ENCODE assay signal across 8 mouse cellular contexts in genomic region chr4:124509695-124510094, GRCm38 (mm10).
DNase-seq lines count a peak whose midpoint lies in the region; ATAC-seq and TF ChIP-seq lines count a peak whose summit lies in the region.
"Had no signal": no experiment of that assay in that cellular context is flagged by ENCODE, and none has a peak within 500 bp of the region (broad histone marks: within the 10 kb centered on the region; RNA-seq: fewer than 3 reads in every experiment).

No protein-coding gene starts in this region.

- no peak overlapping the region for H3K4me2 ChIP-seq in kidney, embryonic 14.5 days (replicated peaks; ENCODE audit: low read depth, low read length)
- H3K4me2 ChIP-seq: lung, embryonic 15.5 days had no signal

- H3K27me3 ChIP-seq in kidney, embryonic 14.5 days (ENCODE audit: control insufficient read depth, insufficient read depth, low read length), result peaks cover 20% of the 10 kb centered on the region
- H3K27me3 ChIP-seq in hindbrain, embryonic 10.5 days (ENCODE audit: insufficient read depth, poor library complexity, severe bottlenecking), result peaks cover 31% of the 10 kb centered on the region

- no peak overlapping the region for H3K9ac ChIP-seq in kidney, embryonic 14.5 days (ENCODE audit: low read depth, low read length)
- H3K9ac ChIP-seq: lung, embryonic 15.5 days had no signal

- H3K27ac ChIP-seq in kidney, embryonic 14.5 days (ENCODE audit: low read depth, low read length), result no peak overlapping the region
- no peak overlapping the region for H3K27ac ChIP-seq in hindbrain, embryonic 10.5 days
- H3K27ac ChIP-seq: lung, embryonic 15.5 days had no signal

- DNase-seq in kidney, postnatal 25 days, result peak; percentile 48 to 50
- peak; percentile 71 for DNase-seq in adrenal gland, postnatal 10 days
- DNase-seq in brain, embryonic 14.5 days (ENCODE audit: low read depth), result peak; percentile 64
- peak; percentile 36 for DNase-seq in layer of hippocampus, adult 9-10 months (ENCODE audit: low spot score)
- DNase-seq in MN1 (ENCODE audit: low spot score), result no peak
- no peak for DNase-seq in hindbrain, embryonic 10.5 days (ENCODE audit: low spot score)

- no peak for TF ChIP-seq POLR2A in brain, embryonic 14.5 days (IDR thresholded peaks at IDR 0.05; ENCODE audit: borderline replicate concordance, extremely low read depth, insufficient read depth, insufficient read length, poor library complexity, severe bottlenecking)

- ATAC-seq in kidney, embryonic 14.5 days (ENCODE audit: low FRiP score, low TSS enrichment), result no peak

- no peak overlapping the region for H3K4me3 ChIP-seq in kidney, embryonic 14.5 days (ENCODE audit: low read length)
- H3K4me3 ChIP-seq in hindbrain, embryonic 10.5 days, result no peak overlapping the region
- H3K4me3 ChIP-seq: lung, embryonic 15.5 days had no signal

- H3K4me1 ChIP-seq in kidney, embryonic 14.5 days (ENCODE audit: control insufficient read depth, insufficient read depth, low read length), result no peaks in the 10 kb centered on the region
- peaks cover 11% of the 10 kb centered on the region for H3K4me1 ChIP-seq in hindbrain, embryonic 10.5 days (replicated peaks)

- TF ChIP-seq CTCF in brain, embryonic 14.5 days (IDR thresholded peaks at IDR 0.05; ENCODE audit: borderline replicate concordance, extremely low read depth, insufficient read depth, insufficient read length), result no peak

- H3K36me3 ChIP-seq in kidney, embryonic 14.5 days (ENCODE audit: control insufficient read depth, insufficient read depth, low read length), result no peaks in the 10 kb centered on the region
- no peaks in the 10 kb centered on the region for H3K36me3 ChIP-seq in hindbrain, embryonic 10.5 days
- H3K36me3 ChIP-seq: lung, embryonic 15.5 days had no signal

- 76% methylated on average over 5 of the region's 5 CpGs for WGBS in kidney, embryonic 14.5 days
- WGBS in hindbrain, embryonic 10.5 days, result 84% methylated on average over 5 of the region's 5 CpGs

- no peaks in the 10 kb centered on the region for H3K9me3 ChIP-seq in kidney, embryonic 14.5 days (ENCODE audit: control insufficient read depth, low read length)
- H3K9me3 ChIP-seq in hindbrain, embryonic 10.5 days, result no peaks in the 10 kb centered on the region
- H3K9me3 ChIP-seq: lung, embryonic 15.5 days had no signal

Comparison
In these comparisons a context has a peak if more than half of its experiments do, and no peak if none do; other contexts are left out.
1. DNase-seq: peak in kidney, postnatal 25 days (2 of 2), adrenal gland, postnatal 10 days (single experiment), brain, embryonic 14.5 days (single experiment) and layer of hippocampus, adult 9-10 months (single experiment); none in MN1 (single experiment) and hindbrain, embryonic 10.5 days (single experiment).